7 mouse cellular contexts compared by ENCODE assay signal in the genomic region with DNA sequence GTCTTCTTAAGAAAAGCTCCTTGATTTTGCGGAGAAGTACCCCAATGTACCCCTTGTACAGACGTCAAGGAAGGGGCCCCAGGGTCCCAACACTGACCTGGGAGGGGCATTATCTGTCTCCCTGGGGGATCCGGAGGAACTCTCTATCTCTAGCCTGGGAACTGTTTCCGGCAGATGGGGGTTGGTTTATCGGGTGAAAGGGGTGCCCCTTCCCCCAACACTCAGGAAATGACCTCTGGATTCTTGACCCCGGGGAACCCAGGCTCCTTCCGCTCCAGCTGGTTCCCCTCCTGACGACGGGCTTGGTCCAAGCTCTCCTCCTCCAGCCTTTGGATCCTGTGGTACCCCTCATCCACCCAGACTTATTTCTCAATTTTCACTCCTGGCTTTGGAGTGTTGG. TPM values are rescaled to one million over a fixed set of nuclear protein-coding genes. Genes with fewer than 3 reads are reported as not detected.
A peak's percentile ranks its signal among the peaks of the same experiment; 100 is the strongest.
DNase-seq lines count a peak whose midpoint lies in the region; ATAC-seq and TF ChIP-seq lines count a peak whose summit lies in the region.

No protein-coding gene starts in this region.

- H3K9me3 ChIP-seq in lung, embryonic 14.5 days (ENCODE audit: low read depth, low read length) = no peaks in the 10 kb centered on the region

- H3K36me3 ChIP-seq in kidney, adult 2 months (ENCODE audit: control insufficient read depth, insufficient read depth, low read length) = no peaks in the 10 kb centered on the region
- H3K36me3 ChIP-seq in lung, embryonic 14.5 days (ENCODE audit: insufficient read depth) = no peaks in the 10 kb centered on the region

- no peak for TF ChIP-seq POLR2A in cortical plate, adult 2 months (IDR thresholded peaks at IDR 0.05; ENCODE audit: extremely low read depth, insufficient read depth, low read length)
- TF ChIP-seq POLR2A in kidney, adult 2 months (IDR thresholded peaks at IDR 0.05; ENCODE audit: low read depth, low read length) = no peak

- 19% methylated on average over 9 of the region's 9 CpGs for WGBS in kidney, adult 2 months
- 4% methylated on average over 9 of the region's 9 CpGs for WGBS in lung, embryonic 14.5 days

- peak overlapping the region; percentile 99 for H3K4me2 ChIP-seq in lung, embryonic 14.5 days

- peak overlapping the region; percentile 52 for H3K4me3 ChIP-seq in cortical plate, adult 2 months (ENCODE audit: insufficient read depth, low read length)
- H3K4me3 ChIP-seq in kidney, adult 2 months (ENCODE audit: insufficient read depth, low read depth, low read length) = peak overlapping the region; percentile 59
- peak overlapping the region; percentile 60 for H3K4me3 ChIP-seq in lung, embryonic 14.5 days (ENCODE audit: low read depth, low read length)

- no peaks in the 10 kb centered on the region; the same call in 1 of the 2 replicates for H3K27me3 ChIP-seq in kidney, adult 2 months (replicated peaks; ENCODE audit: control insufficient read depth, insufficient read depth, low read length)
- H3K27me3 ChIP-seq in lung, embryonic 14.5 days (ENCODE audit: insufficient read depth, low read length) = peaks cover 29% of the 10 kb centered on the region

- TF ChIP-seq CTCF in cortical plate, adult 2 months (IDR thresholded peaks at IDR 0.05; ENCODE audit: extremely low read depth, insufficient read depth, low read length) = no peak
- no peak for TF ChIP-seq CTCF in kidney, adult 2 months (conservative IDR thresholded peaks at IDR 0.05; ENCODE audit: insufficient read depth, insufficient read length, low read depth, low read length)
- TF ChIP-seq CTCF in lung, embryonic 14.5 days (IDR thresholded peaks at IDR 0.05; ENCODE audit: low read depth) = no peak

- H3K27ac ChIP-seq in cortical plate, adult 2 months (ENCODE audit: insufficient read depth, low read length) = 0 out of 2 replicates have a peak overlapping the region, but pooled peaks have one; percentile 39
- H3K27ac ChIP-seq in kidney, adult 2 months (ENCODE audit: insufficient read depth, low read depth, low read length) = peak overlapping the region; percentile 80
- no peak overlapping the region for H3K27ac ChIP-seq in lung, embryonic 14.5 days (ENCODE audit: low read depth)

- peaks cover 2% of the 10 kb centered on the region for H3K4me1 ChIP-seq in cortical plate, adult 2 months (ENCODE audit: control insufficient read depth, insufficient read depth, low read length)
- no peaks in the 10 kb centered on the region for H3K4me1 ChIP-seq in kidney, adult 2 months (ENCODE audit: control insufficient read depth, insufficient read depth, low read length)
- peaks cover 6% of the 10 kb centered on the region; the same call in 1 of the 2 replicates for H3K4me1 ChIP-seq in lung, embryonic 14.5 days (ENCODE audit: insufficient read depth)

- peak overlapping the region; percentile 38; the same call in 1 of the 2 replicates for H3K9ac ChIP-seq in lung, embryonic 14.5 days

- ATAC-seq in granulocyte monocyte progenitor cell, adult 5-6 weeks (replicated peaks; ENCODE audit: poor library complexity, severe bottlenecking) = 0 out of 2 replicates have a peak, but pooled peaks have one; percentile 6
- ATAC-seq in lung, embryonic 14.5 days (ENCODE audit: insufficient read depth) = no peak
- no peak for ATAC-seq in megakaryocyte-erythroid progenitor cell, adult 5-6 weeks (replicated peaks; ENCODE audit: low FRiP score, low TSS enrichment, poor library complexity, severe bottlenecking)

- DNase-seq in kidney, adult 2 months = peak; percentile 79
- peak; percentile 34 for DNase-seq in lung, embryonic 14.5 days
- no peak for DNase-seq in ovary, postnatal 36 days (ENCODE audit: low spot score)
- DNase-seq in urinary bladder, adult 18-20 months (ENCODE audit: low spot score in 2 of 2) = no peak

RNA-seq across cellular contexts. Expression of a gene that starts 2.8 kb away (rescaled TPM):
- 52.5 and 78.6 TPM in 2 replicates for polyA plus RNA-seq in cortical plate, adult 2 months (2012; rRNA removed)
- 279 and 345 TPM in 2 replicates for total RNA-seq in granulocyte monocyte progenitor cell, adult 5-6 weeks (2014; fragmentation: Nextera tagmentation)
- total RNA-seq in granulocyte monocyte progenitor cell, adult 5-6 weeks (2017) = 308 and 310 TPM in 2 replicates
- 76.8 and 90.0 TPM in 2 replicates for polyA plus RNA-seq in kidney, adult 2 months (2012; rRNA removed)
- 34.8 and 35.1 TPM in 2 replicates for polyA plus RNA-seq in lung, embryonic 14.5 days (2014; fragmentation: Nextera tagmentation; extraction: Ambion mirVana)
- total RNA-seq in megakaryocyte-erythroid progenitor cell, adult 5-6 weeks (2014; fragmentation: Nextera tagmentation) = 41.2 and 64.6 TPM in 2 replicates
- total RNA-seq in megakaryocyte-erythroid progenitor cell, adult 5-6 weeks (2017) = 21.6 and 32.0 TPM in 2 replicates

RNA-seq across cellular contexts. Expression of a gene that starts 16.6 kb away (rescaled TPM):
- 279 and 288 TPM in 2 replicates for polyA plus RNA-seq in cortical plate, adult 2 months (2012; rRNA removed)
- total RNA-seq in granulocyte monocyte progenitor cell, adult 5-6 weeks (2014; fragmentation: Nextera tagmentation) = not detected in 2 replicates
- not detected in 2 replicates for total RNA-seq in granulocyte monocyte progenitor cell, adult 5-6 weeks (2017)
- 5.9 and 6.4 TPM in 2 replicates for polyA plus RNA-seq in kidney, adult 2 months (2012; rRNA removed)
- 0.47 and 1.1 TPM in 2 replicates for polyA plus RNA-seq in lung, embryonic 14.5 days (2014; fragmentation: Nextera tagmentation; extraction: Ambion mirVana)
- not detected in 2 replicates for total RNA-seq in megakaryocyte-erythroid progenitor cell, adult 5-6 weeks (2014; fragmentation: Nextera tagmentation)
- not detected in 2 replicates for total RNA-seq in megakaryocyte-erythroid progenitor cell, adult 5-6 weeks (2017)

RNA-seq across cellular contexts. Expression of a gene that starts 17.8 kb away (rescaled TPM):
- polyA plus RNA-seq in cortical plate, adult 2 months (2012; rRNA removed) = 40.9 and 46.2 TPM in 2 replicates
- 0.92 and 6.9 TPM in 2 replicates for total RNA-seq in granulocyte monocyte progenitor cell, adult 5-6 weeks (2014; fragmentation: Nextera tagmentation)
- total RNA-seq in granulocyte monocyte progenitor cell, adult 5-6 weeks (2017) = 0.41 TPM in 1 of 2 replicates, not detected in the other
- 15.0 and 47.1 TPM in 2 replicates for polyA plus RNA-seq in kidney, adult 2 months (2012; rRNA removed)
- 6.1 and 9.3 TPM in 2 replicates for polyA plus RNA-seq in lung, embryonic 14.5 days (2014; fragmentation: Nextera tagmentation; extraction: Ambion mirVana)
- total RNA-seq in megakaryocyte-erythroid progenitor cell, adult 5-6 weeks (2014; fragmentation: Nextera tagmentation) = 4.9 TPM in 1 of 2 replicates, not detected in the other
- total RNA-seq in megakaryocyte-erythroid progenitor cell, adult 5-6 weeks (2017) = 0.04 and 4.9 TPM in 2 replicates

RNA-seq across cellular contexts. Expression of a gene that starts 38.5 kb away (rescaled TPM):
- polyA plus RNA-seq in cortical plate, adult 2 months (2012; rRNA removed) = 145 and 149 TPM in 2 replicates
- 286 and 301 TPM in 2 replicates for total RNA-seq in granulocyte monocyte progenitor cell, adult 5-6 weeks (2014; fragmentation: Nextera tagmentation)
- 187 and 209 TPM in 2 replicates for total RNA-seq in granulocyte monocyte progenitor cell, adult 5-6 weeks (2017)
- 71.3 and 76.3 TPM in 2 replicates for polyA plus RNA-seq in kidney, adult 2 months (2012; rRNA removed)
- 177 and 200 TPM in 2 replicates for polyA plus RNA-seq in lung, embryonic 14.5 days (2014; fragmentation: Nextera tagmentation; extraction: Ambion mirVana)
- 286 and 398 TPM in 2 replicates for total RNA-seq in megakaryocyte-erythroid progenitor cell, adult 5-6 weeks (2014; fragmentation: Nextera tagmentation)
- 253 and 302 TPM in 2 replicates for total RNA-seq in megakaryocyte-erythroid progenitor cell, adult 5-6 weeks (2017)

Comparison
In these comparisons a context has a peak if more than half of its experiments do, and no peak if none do; other contexts are left out.
1. DNase-seq: peak in kidney, adult 2 months (single experiment) and lung, embryonic 14.5 days (single experiment); none in ovary, postnatal 36 days (single experiment) and urinary bladder, adult 18-20 months (0 of 2).
2. RNA of a gene that starts 16.6 kb away (polyA plus RNA-seq): 279 to 288 TPM in cortical plate, adult 2 months; 5.9 to 6.4 TPM in kidney, adult 2 months and 0.47 to 1.1 TPM in lung, embryonic 14.5 days; every median in the first group is over 10 times any median in the second.
3. Peak in every context shown above with its lines, with median percentiles within 50 percentile points of each other: H3K4me3 ChIP-seq.